Mouse (Mus musculus) adipocyte (in vitro differentiated cells): ENCODE measurements around the gene Vps13d.

Source experiments
- DNase-seq: peaks from one replicate; pipeline ENCODE4 v3.0.0-alpha.2; 2016; ENCODE audit warnings: low spot score

Vps13d gene

GRCm38 (mm10) chr4:145194559-145195162 lies at the start of gene Vps13d:
Vps13d (minus strand) TSS chr4:145195005.
- peak; percentile 89 for DNase-seq

- DNase-seq = no peak
Observed at GRCm38 (mm10) chr4:145242719-145243350, 48.0 kb upstream of the Vps13d start.

DNA sequence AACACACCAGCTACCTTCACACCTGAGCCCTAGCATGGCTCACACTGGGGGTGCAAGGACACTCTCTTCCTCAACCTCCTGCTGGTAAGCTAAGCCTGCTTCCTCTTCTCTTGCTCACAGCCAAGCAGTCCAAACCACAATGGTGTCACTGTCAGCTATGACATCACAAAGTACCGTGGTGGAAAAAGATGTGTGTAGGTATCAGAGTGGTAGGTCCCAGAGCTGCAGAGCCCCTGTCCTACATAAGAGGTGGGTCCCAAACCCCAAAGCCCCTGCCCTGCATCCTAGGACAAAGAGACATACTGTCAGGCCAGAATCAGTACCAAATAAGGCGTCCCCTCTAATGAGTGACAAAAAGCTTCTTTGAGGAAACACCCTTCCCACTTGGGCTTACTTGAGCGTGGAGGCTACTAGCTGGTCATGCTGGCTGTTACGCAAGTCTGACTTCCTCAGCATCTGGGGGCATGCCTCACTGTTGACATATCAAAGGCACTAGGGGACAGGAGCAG lies 46.0 kb upstream of the Vps13d start:
- no peak for DNase-seq

GRCm38 (mm10) chr4:145239049-145239830 lies 44.4 kb upstream of the Vps13d start:
- peak; percentile 85 for DNase-seq

DNA sequence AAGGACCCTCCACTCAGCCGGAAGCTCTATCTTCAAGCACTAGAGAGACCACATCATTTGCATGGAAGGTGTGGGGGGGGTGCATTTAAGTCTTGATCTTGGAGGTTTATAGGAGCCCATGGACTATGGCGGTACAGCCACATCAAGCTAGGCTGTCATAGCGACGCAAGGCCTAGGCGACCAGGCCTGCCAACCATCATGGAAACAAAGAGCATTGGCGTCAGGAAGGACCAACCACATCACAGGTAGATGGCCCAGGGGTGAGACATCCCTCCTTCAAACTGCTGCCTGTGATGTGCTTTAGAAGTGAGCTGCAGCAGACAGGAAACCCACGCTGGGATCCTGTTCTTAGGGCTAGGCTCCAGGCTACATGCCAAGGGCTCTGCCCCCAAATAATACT lies 41.2 kb upstream of the Vps13d start:
- no peak for DNase-seq

- DNase-seq = peak; percentile 34
Observed at GRCm38 (mm10) chr4:145233487-145234228, 38.9 kb upstream of the Vps13d start.

GRCm38 (mm10) chr4:145231732-145232131 lies 36.9 kb upstream of the Vps13d start:
- no peak for DNase-seq

DNA sequence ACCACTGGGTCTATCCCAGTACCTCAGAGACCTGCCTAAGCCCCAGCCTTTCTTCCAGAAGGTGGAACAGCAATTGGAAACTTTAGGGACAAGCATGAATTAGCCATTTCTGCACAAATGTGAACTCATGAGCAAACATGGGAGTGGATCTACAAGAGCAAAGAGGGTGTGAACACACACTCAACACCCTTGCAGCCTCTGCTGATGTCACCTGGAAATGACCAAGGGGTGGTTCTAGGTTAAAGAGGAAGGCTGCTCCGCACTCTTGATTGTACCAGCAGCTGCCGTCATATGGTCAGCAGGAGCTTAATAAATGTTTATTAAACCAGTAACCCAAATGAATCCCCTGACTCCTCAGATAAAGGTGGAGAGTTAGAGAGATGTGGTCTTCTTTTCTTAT lies 35.8 kb upstream of the Vps13d start:
- DNase-seq = no peak

- no peak for DNase-seq
Observed at GRCm38 (mm10) chr4:145229524-145230163, 34.8 kb upstream of the Vps13d start.

DNA sequence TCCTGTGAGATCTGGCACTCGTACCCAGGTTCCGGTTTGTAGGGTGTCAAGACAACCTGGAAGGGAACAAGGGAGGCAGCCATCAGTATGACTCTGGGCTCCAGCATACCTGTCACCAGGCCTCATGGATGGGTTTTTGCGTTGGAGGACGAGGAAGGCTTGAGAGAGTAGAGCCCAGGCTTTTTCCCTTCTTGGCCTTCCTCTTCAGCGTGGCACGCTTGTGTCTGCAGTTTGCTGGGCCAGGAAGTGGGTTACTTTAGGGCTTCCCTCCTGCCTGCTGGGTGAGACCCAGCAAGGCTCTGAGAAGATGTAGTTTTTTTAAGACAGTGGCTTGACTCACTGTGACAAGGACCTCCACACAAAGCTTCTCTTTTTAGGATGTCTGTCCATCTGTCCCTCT lies 34.2 kb upstream of the Vps13d start:
- no peak for DNase-seq

GRCm38 (mm10) chr4:145224613-145225012 lies 29.8 kb upstream of the Vps13d start:
- DNase-seq = no peak

- no peak for DNase-seq
Observed at GRCm38 (mm10) chr4:145222064-145222463, 27.3 kb upstream of the Vps13d start.

DNA sequence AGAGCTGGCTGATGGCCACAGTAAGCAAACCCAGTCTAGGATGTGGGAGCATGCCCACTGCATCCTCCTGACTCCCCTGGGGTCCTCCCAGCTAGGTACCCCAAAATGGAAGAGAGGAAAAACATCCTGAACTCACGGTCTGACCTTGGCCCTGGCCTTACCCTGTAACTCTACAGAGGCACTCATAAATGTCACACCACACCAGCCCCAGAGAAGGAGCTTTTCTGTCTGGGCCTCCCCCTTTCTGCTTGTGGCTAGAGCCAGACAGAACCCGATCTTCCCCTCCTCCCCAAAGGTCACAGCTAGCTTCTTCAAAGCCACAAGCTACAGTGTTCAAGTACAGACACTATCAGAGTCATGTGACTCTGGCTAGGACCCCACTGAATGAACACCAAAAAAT lies 26.6 kb upstream of the Vps13d start:
- no peak for DNase-seq

DNA sequence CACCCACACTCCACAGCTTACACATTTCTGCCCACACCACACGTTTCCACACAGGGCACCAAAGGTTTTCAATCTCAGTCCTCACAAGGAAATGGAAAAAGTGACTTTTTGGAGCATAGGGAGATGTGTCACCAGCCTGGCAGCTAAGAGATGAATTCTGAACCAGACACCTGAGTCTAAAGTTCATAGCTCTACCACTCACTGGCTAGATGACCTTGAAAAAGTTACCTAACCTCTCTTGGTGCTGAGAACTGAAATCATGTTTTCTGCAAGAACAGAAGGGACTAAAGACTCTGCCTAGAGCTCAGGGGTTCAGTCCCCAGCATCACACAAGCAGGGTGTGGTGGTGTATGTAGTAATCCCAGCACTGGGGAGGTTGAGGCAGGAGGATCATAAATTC lies 25.2 kb upstream of the Vps13d start:
- DNase-seq = no peak

DNA sequence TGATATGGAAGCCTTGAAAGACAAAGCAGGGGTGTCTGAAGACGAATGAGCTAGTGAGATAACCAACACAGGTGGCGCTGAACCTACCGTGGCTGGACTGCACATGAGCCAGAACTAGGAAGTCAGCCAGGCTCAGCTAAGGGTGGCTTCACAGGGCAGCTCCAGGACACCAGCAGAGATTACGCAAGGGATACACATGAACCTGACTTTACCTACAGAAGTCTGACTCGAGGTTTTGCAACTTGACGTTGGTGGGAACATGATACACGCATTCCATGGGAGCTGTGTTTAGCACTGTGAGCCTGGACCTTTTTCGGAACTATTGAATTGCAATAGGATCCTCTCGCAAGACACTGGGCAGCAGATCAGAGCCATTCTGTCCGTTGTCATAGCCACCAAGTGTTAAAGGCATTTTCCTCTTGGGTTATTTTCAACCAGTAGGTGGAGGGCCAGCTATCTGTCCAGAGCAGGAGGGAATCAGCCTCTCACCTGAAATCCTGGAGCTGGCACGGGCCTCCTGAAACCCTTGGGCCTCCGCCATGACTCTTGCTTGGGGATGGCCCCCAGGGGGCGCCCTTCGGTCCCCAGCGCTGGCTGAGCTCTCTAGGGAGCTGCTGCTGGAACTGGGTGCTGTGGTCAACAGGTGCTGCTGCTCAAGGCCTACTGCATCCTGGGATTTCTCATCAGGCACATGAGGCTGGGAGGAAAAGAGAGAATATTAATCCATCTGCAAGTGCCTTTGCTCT lies 24.6 kb upstream of the Vps13d start:
- peak; percentile 47 for DNase-seq

DNA sequence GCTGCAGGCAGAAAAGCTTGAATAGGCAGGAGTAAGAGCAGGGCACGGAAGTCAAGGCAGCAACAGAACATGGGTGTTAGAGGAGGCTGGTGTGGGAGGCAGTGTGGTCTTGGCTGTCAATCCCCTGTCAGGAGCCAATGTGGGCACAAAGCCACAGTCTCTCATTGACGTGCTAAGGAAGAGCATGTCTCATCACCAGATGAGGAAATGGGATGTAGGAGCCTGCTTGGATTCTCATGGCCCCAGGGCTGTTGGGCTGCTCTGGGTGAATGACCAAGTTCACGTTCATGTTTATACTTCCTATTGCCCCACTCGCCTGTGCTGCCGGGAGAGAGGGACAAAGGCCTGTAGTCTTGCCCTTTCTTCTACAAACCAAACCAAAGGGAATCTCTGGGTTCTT lies 23.0 kb upstream of the Vps13d start:
- peak; percentile 60 for DNase-seq

GRCm38 (mm10) chr4:145217046-145217445 lies 22.2 kb upstream of the Vps13d start:
- DNase-seq = no peak

DNA sequence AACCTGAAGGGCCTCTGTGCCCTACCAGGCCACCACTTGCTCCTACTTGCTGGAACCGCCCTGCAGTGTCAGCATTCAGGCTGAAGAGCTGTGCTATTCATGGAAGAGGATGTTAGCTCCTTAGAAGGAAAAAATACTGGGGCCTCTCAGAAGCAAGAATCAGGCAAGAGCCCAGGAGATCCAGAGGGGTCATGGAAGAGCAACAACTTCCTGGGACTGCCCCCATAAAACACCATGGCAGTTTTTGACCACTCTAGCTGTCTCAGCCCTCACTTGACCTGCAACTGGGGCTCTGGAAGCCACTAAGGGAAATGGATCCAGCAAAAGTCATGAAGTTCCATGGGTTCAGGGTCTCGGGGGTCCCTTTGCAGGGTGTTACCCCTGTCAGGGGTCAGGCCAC lies 20.6 kb upstream of the Vps13d start:
- no peak for DNase-seq

DNA sequence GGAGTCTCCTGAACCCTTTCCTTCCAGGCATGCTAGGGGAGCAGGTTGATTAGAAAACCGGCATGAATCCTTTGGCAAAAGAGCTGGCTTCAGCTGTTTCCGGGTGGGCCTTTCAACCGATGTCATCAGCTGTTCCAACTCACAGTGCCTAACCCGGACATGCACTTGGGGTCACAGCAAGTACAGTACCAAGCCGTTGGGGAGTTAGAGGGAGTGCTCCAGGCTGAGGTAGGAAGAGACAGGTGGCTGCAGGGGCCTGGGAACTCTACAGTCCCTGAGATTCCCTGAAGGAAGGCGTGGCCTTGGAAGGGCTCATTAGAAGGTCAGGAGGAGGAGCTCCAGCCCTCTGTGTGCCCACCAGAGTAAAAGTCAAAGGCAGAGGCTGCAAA lies 20.0 kb upstream of the Vps13d start:
- no peak for DNase-seq

- DNase-seq = peak; percentile 92
Observed at GRCm38 (mm10) chr4:145213999-145214785, 19.4 kb upstream of the Vps13d start.
